Mouse (Mus musculus) right cerebral cortex, postnatal 25 days (tissue): ENCODE measurements around the gene Vmn2r92.
"Not testable (repeated sequence)": the region's sequence is repeated elsewhere in the genome, so short reads cannot be mapped to it uniquely, and the experiment has no call there.

ENCODE experiments used
- DNase-seq: peaks from one replicate; pipeline ENCODE4 v3.0.0; 2022

Gene Vmn2r92

DNA sequence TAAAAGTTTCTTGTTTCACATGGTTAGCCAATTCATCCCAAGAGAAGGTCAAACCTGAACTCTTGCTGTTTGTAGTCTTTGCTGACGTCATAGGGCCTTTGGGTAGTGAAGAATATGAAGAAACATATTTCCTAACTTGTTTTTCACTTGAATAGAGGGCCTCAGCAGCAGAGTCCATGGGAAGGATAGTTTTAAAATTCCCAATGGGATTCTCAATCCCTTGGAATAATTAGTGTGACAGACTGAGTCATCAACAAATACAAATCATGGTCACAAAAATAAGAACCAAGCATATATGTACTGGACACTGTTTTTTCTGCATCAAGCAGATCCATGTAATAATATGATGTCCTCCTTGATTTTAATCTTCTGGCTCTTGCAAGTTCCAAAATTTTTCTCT lies at the start of gene Vmn2r92:
Gene Vmn2r92 (plus strand): TSS at position 301 of the 400 bp plus-strand sequence.
- DNase-seq = not testable (repeated sequence)

GRCm38 (mm10) chr17:18102265-18102664 lies 49.4 kb upstream of the Vmn2r92 start:
- DNase-seq = not testable (repeated sequence)

DNA sequence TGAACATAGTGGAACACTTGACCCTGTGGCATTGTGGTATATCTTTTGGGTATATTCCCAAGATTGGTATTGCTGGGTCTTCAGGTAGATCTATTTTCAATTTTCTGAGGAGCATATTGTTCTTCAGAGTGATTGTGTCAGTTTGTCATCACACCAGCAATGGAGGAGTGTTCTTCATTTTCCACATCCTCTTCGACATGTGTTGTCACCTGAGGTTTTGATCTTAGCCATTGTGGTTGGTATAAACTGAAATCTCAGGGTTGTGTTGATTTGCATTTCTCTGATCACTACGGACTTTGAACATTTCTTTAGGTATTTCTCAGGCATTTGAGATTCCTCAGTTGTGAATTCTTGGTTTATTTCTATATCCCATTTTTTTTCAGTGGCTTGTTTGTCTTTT lies 9.5 kb downstream of the Vmn2r92 start:
- DNase-seq = not testable (repeated sequence)

DNA sequence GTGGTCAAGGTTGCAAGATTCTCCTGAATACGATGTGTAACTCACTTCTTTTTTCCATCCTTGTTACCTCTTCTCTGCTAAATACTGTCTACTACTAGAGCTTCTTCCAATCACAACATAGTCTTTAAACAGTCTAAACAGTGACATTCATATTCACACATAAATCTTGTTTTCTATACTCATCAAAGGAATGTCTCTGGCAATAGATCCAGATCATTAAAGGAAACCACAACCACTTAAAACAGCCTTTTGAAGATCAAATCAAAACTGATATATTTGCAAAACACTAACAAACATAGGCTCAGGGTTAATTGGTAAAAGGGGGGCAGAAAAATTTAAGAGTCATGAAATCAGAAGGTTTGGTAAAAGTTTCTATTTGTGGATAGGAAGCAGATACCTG lies 38.0 kb downstream of the Vmn2r92 start:
- DNase-seq = no peak

GRCm38 (mm10) chr17:18221300-18221699 lies 69.6 kb downstream of the Vmn2r92 start:
- DNase-seq = no peak

- no peak for DNase-seq
Measured at GRCm38 (mm10) chr17:18231996-18232395, 80.3 kb downstream of the Vmn2r92 start.

DNA sequence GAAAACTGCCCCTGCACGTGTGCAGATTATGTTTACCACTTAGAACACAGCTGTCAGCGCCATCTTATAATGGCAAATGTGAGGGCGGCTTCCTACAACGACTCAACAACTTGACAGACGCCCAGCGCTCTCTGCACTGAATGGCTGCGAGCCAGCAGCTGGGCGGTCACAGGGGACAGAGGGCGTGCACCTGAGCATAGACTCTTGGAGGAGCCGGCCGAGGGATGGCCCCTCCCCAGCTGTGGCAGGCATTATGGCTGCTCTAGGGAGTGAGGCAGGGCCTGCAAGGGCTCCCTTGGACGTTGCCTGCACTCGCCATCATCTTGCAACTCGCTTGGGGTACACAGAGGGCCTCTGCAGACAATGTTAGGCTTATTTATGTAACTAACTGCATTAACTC lies 85.2 kb downstream of the Vmn2r92 start:
- no peak for DNase-seq
